Mouse (Mus musculus) CH12.LX (cell line): ENCODE measurements around the gene Stat6. TPM values are rescaled to one million over a fixed set of nuclear protein-coding genes. Genes with fewer than 3 reads are reported as not detected.

Source experiments
- DNase-seq: peaks from one replicate; pipeline ENCODE4 v3.0.0-alpha.2; 2013; ENCODE audit errors: extremely low read depth
- H3K27ac ChIP-seq: 2 replicates; pipeline ENCODE4 v1.5.1; 2012; ENCODE audit warnings: low read depth, mild to moderate bottlenecking, control low read depth, moderate library complexity; ENCODE audit not compliant: insufficient read depth
- H3K27me3 ChIP-seq: replicated peaks from 2 replicates; pipeline ENCODE3; 2012; ENCODE audit warnings: inconsistent platforms
- H3K36me3 ChIP-seq, 2 experiments: replicated peaks in 1 of 2; 2 replicates each; pipeline versions ENCODE3 to v1.6.1; 2012; ENCODE audit warnings: inconsistent platforms in 1 of 2, low read length in 1 of 2, mild to moderate bottlenecking in 1 of 2, mixed read lengths in 1 of 2, moderate library complexity in 1 of 2; ENCODE audit not compliant: control insufficient read depth in 1 of 2, insufficient read depth in 1 of 2
- H3K4me1 ChIP-seq, 2 experiments: 2 replicates each; pipeline ENCODE4 v1.6.1; 2012; ENCODE audit warnings: inconsistent platforms in 1 of 2, moderate library complexity in 1 of 2; ENCODE audit not compliant: insufficient read depth in 2 of 2, control insufficient read depth in 1 of 2
- H3K4me2 ChIP-seq: 2 replicates; pipeline ENCODE4 v1.6.1; 2012; ENCODE audit warnings: low read depth, mild to moderate bottlenecking, control low read depth; ENCODE audit not compliant: poor library complexity, insufficient read depth, severe bottlenecking
- H3K4me3 ChIP-seq, 3 experiments: fragments of 150-350 bp in 1 of 3; sonication (generic) in 1 of 3; replicated peaks in 1 of 3; 2 replicates each; pipeline versions ENCODE3 to v1.5.1; 2011 to 2012; ENCODE audit warnings: low read depth in 2 of 3, low read length in 2 of 3, mild to moderate bottlenecking in 2 of 3, moderate library complexity in 2 of 3, control low read depth in 1 of 3, improper control_type of control experiment in 1 of 3, inconsistent platforms in 1 of 3, mixed read lengths in 1 of 3; ENCODE audit not compliant: poor library complexity in 1 of 3
- H3K79me2 ChIP-seq: replicated peaks from 2 replicates; pipeline ENCODE4 v1.6.1; 2012; ENCODE audit warnings: mild to moderate bottlenecking, moderate library complexity; ENCODE audit not compliant: control insufficient read depth, poor library complexity, insufficient read depth, severe bottlenecking; ENCODE audit errors: extremely low read depth
- H3K9ac ChIP-seq: 2 replicates; pipeline ENCODE4 v1.6.1; 2012; ENCODE audit warnings: low read depth, mild to moderate bottlenecking, control low read depth, moderate library complexity; ENCODE audit not compliant: insufficient read depth
- H3K9me3 ChIP-seq: replicated peaks from 2 replicates; pipeline ENCODE3; 2012; ENCODE audit warnings: low read length, inconsistent platforms, mixed read lengths
- BHLHE40 ChIP-seq: IDR thresholded peaks from 2 replicates; pipeline ENCODE4 v1.6.1; 2011; ENCODE audit warnings: mild to moderate bottlenecking, low read depth, low read length, improper control_type of control experiment
- CHD1 ChIP-seq: IDR thresholded peaks from 2 replicates; pipeline ENCODE4 v1.6.1; 2012; ENCODE audit warnings: low read depth, low read length, improper control_type of control experiment, inconsistent platforms
- E2F4 ChIP-seq: IDR thresholded peaks from 2 replicates; pipeline ENCODE4 v1.6.1; 2011; ENCODE audit warnings: low read depth, low read length, improper control_type of control experiment; ENCODE audit not compliant: insufficient replicate concordance
- EP300 ChIP-seq: IDR thresholded peaks from 2 replicates; pipeline ENCODE4 v1.6.1; 2011; ENCODE audit warnings: low read length, improper control_type of control experiment
- ETS1 ChIP-seq: conservative IDR thresholded peaks from 2 replicates; pipeline ENCODE4 v1.6.1; 2012; ENCODE audit warnings: low read depth, mild to moderate bottlenecking, inconsistent platforms, low read length, improper control_type of control experiment, moderate library complexity
- GABPA ChIP-seq: IDR thresholded peaks from 2 replicates; pipeline ENCODE4 v1.6.1; 2012; ENCODE audit warnings: low read depth, low read length, improper control_type of control experiment, inconsistent platforms; ENCODE audit not compliant: insufficient replicate concordance
- HCFC1 ChIP-seq: IDR thresholded peaks from 2 replicates; pipeline ENCODE4 v1.6.1; 2012; ENCODE audit warnings: low read depth, mild to moderate bottlenecking, inconsistent platforms, low read length, improper control_type of control experiment
- JUN ChIP-seq: IDR thresholded peaks from 2 replicates; pipeline ENCODE4 v1.6.1; 2011; ENCODE audit warnings: low read depth, mild to moderate bottlenecking, low read length, improper control_type of control experiment, moderate library complexity; ENCODE audit not compliant: insufficient read depth
- KAT2A ChIP-seq: IDR thresholded peaks from 2 replicates; pipeline ENCODE4 v1.6.1; 2012; ENCODE audit warnings: low read length, improper control_type of control experiment, inconsistent platforms; ENCODE audit not compliant: insufficient replicate concordance
- MAFK ChIP-seq: IDR thresholded peaks from 2 replicates; pipeline ENCODE4 v1.6.1; 2011; ENCODE audit warnings: low read length, improper control_type of control experiment; ENCODE audit not compliant: insufficient replicate concordance
- MAX ChIP-seq: IDR thresholded peaks from 2 replicates; pipeline ENCODE4 v1.6.1; 2011; ENCODE audit warnings: low read length, improper control_type of control experiment
- MAZ ChIP-seq: IDR thresholded peaks from 2 replicates; pipeline ENCODE4 v1.6.1; 2012; ENCODE audit warnings: low read depth, mild to moderate bottlenecking, inconsistent platforms, low read length, improper control_type of control experiment, moderate library complexity
- MYC ChIP-seq: IDR thresholded peaks from 2 replicates; pipeline ENCODE4 v1.6.1; 2011; ENCODE audit warnings: low read depth, mild to moderate bottlenecking, improper control_type of control experiment, low read length
- NELFE ChIP-seq: IDR thresholded peaks from 2 replicates; pipeline ENCODE4 v1.6.1; 2011; ENCODE audit warnings: low read depth, low read length, improper control_type of control experiment
- NRF1 ChIP-seq: IDR thresholded peaks from 2 replicates; pipeline ENCODE4 v1.6.1; 2014; ENCODE audit warnings: low read depth, mild to moderate bottlenecking, inconsistent platforms, low read length, improper control_type of control experiment, moderate library complexity
- POLR2A ChIP-seq: IDR thresholded peaks from 2 replicates; pipeline ENCODE4 v1.6.1; 2011; ENCODE audit warnings: low read depth, mild to moderate bottlenecking, improper control_type of control experiment, low read length
- POLR2AphosphoS2 ChIP-seq: IDR thresholded peaks from 2 replicates; pipeline ENCODE4 v1.6.1; 2011; ENCODE audit warnings: low read depth, low read length, improper control_type of control experiment
- RCOR1 ChIP-seq: conservative IDR thresholded peaks from 2 replicates; pipeline ENCODE4 v1.6.1; 2012; ENCODE audit warnings: low read depth, mild to moderate bottlenecking, inconsistent platforms, low read length, improper control_type of control experiment
- SIN3A ChIP-seq: IDR thresholded peaks from 2 replicates; pipeline ENCODE4 v1.6.1; 2012; ENCODE audit warnings: low read length, improper control_type of control experiment, inconsistent platforms
- SMC3 ChIP-seq: IDR thresholded peaks from 2 replicates; pipeline ENCODE4 v1.6.1; 2011; ENCODE audit warnings: low read depth, low read length, improper control_type of control experiment
- TCF12 ChIP-seq: IDR thresholded peaks from 2 replicates; pipeline ENCODE4 v1.6.1; 2014; ENCODE audit warnings: low read depth, mild to moderate bottlenecking, inconsistent platforms, low read length, improper control_type of control experiment
- USF2 ChIP-seq: conservative IDR thresholded peaks from 2 replicates; pipeline ENCODE4 v1.6.1; 2011; ENCODE audit warnings: low read depth, low read length, improper control_type of control experiment
- ZNF384 ChIP-seq: IDR thresholded peaks from 2 replicates; pipeline ENCODE4 v1.6.1; 2012; ENCODE audit warnings: low read depth, low read length, improper control_type of control experiment, inconsistent platforms
- dilution Hi-C: fragments of 300-500 bp; cut with MboI; formaldehyde crosslinking; loops from 2 replicates; pipeline ENCODE4 v1.14.3; 2020; ENCODE audit warnings: low sequenced_read_pairs; ENCODE audit not compliant: extremely low pct_unique_long_range_greater_than_20kb, extremely low pct_ligation_motif_present
- in situ Hi-C: fragments of 300-500 bp; cut with MboI; formaldehyde crosslinking; loops from 3 replicates; pipeline ENCODE4 v1.14.3; 2019; ENCODE audit warnings: low sequenced_read_pairs, low pct_ligation_motif_present, low pct_unique_long_range_greater_than_20kb, mixed read lengths
- polyA plus RNA-seq: library from polyadenylated mRNA; unstranded; fragments of >175 nt; gene quantifications from 2 replicates; pipeline ENCODE4 v1.2.1, GENCODE M21; 2012; ENCODE audit warnings: low read depth; ENCODE audit not compliant: insufficient read length
- total RNA-seq, 2 experiments: library from RNA; depleted of rRNA; stranded (reverse); fragments of 300-350 nt in 1 of 2; fragments of >200 nt in 1 of 2; gene quantifications; 2 replicates each; pipeline ENCODE4 v1.2.3; 2012 to 2014

Gene Stat6
- total and polyA plus RNA-seq, 3 experiments: 71.5 to 76.6 (median 72.1) TPM

DNA sequence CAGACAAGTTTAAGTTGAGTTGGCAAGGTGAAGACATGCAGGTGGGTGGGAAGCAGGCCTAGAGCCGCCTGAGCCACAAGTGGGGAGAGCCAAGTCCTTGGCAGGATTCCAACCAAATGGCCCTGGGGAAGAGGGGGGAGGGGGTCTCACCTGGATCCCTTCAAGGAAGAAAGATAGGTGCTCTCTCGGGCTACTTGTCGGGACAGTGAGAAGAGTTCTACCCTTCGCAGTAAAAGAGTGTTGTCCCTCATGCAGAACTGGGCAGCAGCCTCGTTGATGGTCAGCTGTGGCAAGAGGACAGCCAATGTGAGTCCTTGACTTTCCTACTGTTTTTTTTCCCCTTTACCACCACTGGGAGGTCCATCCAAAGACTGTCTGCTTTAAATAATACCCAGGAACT lies 20.8 kb downstream of the Stat6 start:
- no peak overlapping the region for H3K4me3 ChIP-seq
- in situ Hi-C loops (no loop called here), dilution Hi-C loops (no loop called here)
- peaks cover 14 to 62% of the 10 kb centered on the region in 2 experiments for H3K4me1 ChIP-seq
- H3K36me3 ChIP-seq: peaks cover 16 to 43% of the 10 kb centered on the region in 2 experiments
- H3K27me3 ChIP-seq: peaks cover 26% of the 10 kb centered on the region
- H3K9me3 ChIP-seq: no peaks in the 10 kb centered on the region
- H3K79me2 ChIP-seq: no peaks in the 10 kb centered on the region
- no peak overlapping the region for H3K9ac ChIP-seq
- TF ChIP-seq POLR2A: no peak
- TF ChIP-seq EP300: no peak
- no peak for TF ChIP-seq NELFE
- no peak for TF ChIP-seq SIN3A
- no peak for TF ChIP-seq KAT2A
- no peak for TF ChIP-seq GABPA
- TF ChIP-seq USF2: no peak
- no peak for TF ChIP-seq MYC
- no peak for TF ChIP-seq SMC3
- no peak overlapping the region for H3K27ac ChIP-seq
- no peak for DNase-seq
- no peak overlapping the region for H3K4me2 ChIP-seq

DNA sequence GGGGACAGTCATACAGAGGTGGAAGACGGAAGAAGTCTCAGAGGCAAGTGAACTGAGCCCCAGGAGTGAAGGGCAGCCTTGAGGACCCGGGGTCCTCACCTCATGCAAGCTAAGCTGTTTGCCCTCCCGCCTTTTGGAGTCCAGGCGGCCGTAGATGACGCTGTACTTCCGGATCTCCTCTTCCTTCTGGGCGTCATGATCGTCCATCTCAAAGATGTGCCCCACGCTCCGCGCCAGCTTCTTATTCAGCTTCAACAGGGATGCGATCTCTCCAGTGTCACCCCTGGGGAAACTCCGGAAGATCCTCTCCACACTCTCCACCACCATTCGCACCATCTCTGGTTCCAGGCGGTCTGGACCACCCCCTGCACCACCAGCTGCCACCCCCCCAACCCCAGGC lies 21.4 kb downstream of the Stat6 start:
- no peak overlapping the region for H3K4me2 ChIP-seq
- no peak overlapping the region for H3K27ac ChIP-seq
- H3K79me2 ChIP-seq: no peaks in the 10 kb centered on the region
- no peaks in the 10 kb centered on the region for H3K9me3 ChIP-seq
- no peak for TF ChIP-seq ETS1
- no peak for TF ChIP-seq MAX
- TF ChIP-seq MAFK: no peak
- TF ChIP-seq BHLHE40: no peak
- no peak for TF ChIP-seq NRF1
- TF ChIP-seq USF2: no peak
- no peak for TF ChIP-seq SMC3
- TF ChIP-seq POLR2AphosphoS2: no peak
- no peak for TF ChIP-seq JUN
- TF ChIP-seq RCOR1: no peak
- TF ChIP-seq TCF12: no peak
- TF ChIP-seq MAZ: no peak
- no peak for TF ChIP-seq ZNF384
- TF ChIP-seq POLR2A: no peak
- no peak for TF ChIP-seq KAT2A
- TF ChIP-seq SIN3A: no peak
- TF ChIP-seq E2F4: no peak
- no peak for TF ChIP-seq EP300
- TF ChIP-seq HCFC1: no peak
- TF ChIP-seq CHD1: no peak
- H3K27me3 ChIP-seq: peaks cover 26% of the 10 kb centered on the region
- H3K4me3 ChIP-seq: no peak overlapping the region
- peaks cover 17 to 65% of the 10 kb centered on the region in 2 experiments for H3K4me1 ChIP-seq
- DNase-seq: no peak
- no peak overlapping the region for H3K9ac ChIP-seq
- H3K36me3 ChIP-seq: peaks cover 13 to 37% of the 10 kb centered on the region in 2 experiments
- in situ Hi-C loops (no loop called here), dilution Hi-C loops (no loop called here)
